Mouse (Mus musculus) heart, adult 8-10 months (tissue): ENCODE measurements at regions not wholly inside any gene's neighbourhood (a gene's known extent, or its start where the extent isn't known, plus 50 kb on each side); places are given as distances from the start of the nearest gene placed in this dataset.
"Not testable (repeated sequence)": the region's sequence is repeated elsewhere in the genome, so short reads cannot be mapped to it uniquely, and the experiment has no call there.

Experiments
- DNase-seq: peaks from one replicate; pipeline ENCODE4 v3.0.0; 2022; ENCODE audit warnings: low spot score

DNA sequence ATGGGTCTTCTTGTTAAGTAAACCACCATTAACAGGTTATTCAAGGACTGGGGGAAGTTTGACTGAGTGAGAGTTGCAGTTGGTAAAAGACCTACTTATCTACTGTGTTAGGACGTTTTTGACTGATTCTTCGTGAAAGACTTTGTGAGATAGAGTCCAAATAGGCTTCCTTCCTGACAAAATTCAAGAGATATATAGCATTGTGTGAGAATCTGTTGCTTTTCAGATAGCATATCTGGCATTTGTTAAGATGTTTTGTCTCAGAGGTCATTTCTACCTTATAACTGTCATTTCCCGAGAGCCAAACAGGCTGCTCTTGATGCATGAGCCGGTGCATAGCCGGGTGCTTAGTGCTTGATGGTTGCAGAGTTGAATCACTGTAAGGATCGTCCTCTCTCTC, 214.8 kb downstream of the Pten start:
- DNase-seq = no peak

DNA sequence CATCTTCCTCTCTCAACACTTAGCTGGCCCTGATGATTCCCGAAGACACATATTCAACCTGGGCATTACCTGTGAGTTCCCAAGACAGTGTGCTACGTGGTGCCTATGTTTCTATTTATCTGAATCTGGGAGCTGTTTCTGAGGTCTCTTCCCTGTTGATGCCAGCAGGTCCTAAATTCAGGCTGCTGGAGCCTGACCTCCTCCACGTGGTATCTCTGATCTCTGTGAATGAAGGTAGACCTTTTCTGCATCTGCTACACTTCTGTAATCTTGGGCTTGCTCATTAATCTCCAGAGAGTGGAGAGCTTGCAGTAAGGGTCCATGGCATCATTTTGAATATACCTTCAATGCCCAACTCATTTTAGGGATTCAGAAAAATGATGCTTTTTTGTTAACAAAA, 215.8 kb downstream of the Pten start:
- DNase-seq = no peak

DNA sequence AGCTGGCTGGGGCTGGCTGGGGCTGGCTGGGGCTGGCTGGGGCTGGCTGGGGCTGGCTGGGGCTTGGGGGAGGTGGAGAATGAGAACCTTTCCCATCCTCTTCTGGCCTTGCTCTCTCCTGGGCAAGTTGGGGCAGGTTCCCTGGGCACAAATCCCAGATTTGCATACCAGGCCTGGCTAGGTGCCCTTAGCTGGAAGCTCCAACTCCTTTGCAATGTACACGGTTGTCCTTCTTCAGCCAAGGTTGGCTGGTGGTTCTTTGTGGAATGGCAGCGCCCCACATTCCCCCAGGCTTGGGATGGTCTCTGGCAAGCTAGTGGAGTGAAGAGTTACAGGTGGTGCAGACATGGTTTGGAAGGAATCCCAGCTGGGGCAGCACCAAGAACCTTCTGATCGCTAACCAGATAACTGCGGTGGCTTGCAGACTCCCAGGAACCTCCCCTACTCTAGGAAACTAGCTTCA, 217.5 kb downstream of the Pten start:
- DNase-seq = peak; percentile 60

DNA sequence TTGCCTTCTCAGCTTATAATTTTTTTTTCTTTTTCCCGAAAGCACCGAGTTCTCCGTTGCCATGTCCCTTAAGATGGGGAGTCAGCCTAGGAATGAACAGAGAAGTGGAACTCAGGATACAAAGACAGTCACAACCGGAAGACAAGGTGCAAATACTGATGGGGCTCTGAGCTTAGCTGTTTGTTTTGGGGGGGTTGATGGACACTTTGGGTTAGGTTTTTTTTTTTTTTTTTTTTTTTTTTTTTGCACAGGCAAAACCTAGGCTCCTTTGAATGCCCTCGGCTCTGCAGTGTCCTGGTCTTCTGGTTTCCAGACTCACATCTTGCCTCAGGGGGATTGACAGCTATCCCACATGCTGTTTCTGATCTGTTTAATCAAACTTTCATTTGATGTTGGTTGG, 218.0 kb downstream of the Pten start:
- no peak for DNase-seq

DNA sequence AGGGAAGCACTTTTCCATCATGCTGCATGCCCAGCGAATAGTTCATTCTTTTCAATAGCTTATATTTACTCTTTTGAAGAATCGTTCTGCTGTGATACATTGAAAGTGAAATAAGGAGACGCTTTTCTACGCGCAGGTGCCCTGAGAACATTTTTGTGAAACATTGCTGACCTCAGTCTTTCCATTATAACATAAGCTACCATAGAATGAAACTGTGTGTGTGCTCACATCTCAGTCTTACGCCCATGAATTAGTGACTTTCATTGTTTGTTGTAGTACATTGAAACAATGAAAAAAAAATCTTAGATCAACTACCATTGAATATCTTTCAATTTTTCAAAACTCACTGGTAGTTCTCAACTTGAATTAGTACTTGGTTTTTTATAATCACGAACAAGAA, 219.2 kb downstream of the Pten start:
- no peak for DNase-seq

DNA sequence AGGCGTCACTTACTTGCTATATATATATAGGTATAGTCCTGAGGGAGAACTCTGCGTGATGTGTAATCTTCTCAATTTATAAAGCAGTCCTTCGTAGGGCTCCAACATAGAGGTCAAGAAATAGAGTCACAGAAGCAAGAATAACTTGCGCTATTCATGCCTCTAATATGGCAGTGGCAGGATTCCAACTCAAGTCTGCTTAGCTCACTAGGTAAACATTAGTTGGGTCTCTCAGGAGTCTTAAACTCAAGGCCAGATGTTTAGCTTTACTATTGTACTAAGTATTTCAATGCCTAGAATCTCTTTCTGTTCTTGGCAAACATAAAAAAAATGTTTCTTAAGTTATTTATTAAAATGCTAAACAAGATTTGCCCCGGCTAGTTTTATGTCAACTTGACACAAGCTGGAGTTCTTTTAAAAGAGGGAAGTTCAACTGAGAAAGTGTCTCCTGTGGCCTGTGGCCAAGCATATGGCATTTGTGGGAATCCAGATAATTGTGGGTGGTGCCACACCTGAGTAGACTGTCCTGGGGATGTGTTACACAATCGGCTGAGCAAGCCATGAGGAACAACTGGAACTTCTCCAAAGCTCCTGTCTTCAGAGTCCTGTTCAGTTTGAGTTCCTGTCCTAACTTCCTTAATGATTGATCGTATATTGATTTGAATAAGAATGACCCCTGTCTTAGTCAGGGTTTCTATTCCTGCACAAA, 220.9 kb downstream of the Pten start:
- DNase-seq = no peak

DNA sequence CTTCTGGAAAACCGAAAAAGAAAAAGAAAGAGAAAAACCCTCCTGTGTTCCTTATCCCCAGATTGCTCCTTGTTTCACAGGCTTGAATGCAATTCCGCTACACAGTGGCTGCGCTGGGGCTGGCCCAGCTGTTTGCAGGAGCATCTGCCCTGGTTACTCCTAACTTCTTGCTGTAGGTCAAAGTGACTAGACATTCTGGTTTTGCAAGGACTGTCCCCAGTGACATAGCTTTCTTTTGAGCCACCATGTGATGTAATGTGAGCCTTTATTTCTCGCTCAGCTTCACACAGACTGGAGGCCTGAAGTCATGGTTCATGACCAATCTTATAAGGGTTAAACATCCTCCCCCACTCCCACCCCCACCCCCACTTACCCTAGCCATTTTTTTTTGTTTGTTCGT, 222.8 kb downstream of the Pten start:
- DNase-seq = no peak

DNA sequence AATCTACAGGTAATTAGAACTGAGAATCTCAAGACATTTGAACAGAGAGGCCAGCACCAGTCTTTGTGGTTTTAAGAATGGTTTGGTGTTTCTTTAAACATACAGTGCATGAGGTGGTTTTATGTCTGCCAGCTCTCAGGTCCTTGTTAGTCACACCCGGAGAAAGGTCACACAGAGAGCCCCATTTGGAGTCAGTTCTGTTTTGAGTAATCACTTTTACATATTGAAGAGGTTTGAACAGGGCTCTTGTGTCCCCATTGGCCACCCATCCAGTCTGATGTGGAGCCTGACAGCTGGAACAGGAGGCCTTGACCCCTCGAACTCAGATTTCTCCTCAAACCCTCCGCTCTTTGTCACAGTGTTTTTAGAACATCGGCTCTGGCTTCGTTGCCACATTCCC, 231.4 kb downstream of the Pten start:
- DNase-seq = no peak

DNA sequence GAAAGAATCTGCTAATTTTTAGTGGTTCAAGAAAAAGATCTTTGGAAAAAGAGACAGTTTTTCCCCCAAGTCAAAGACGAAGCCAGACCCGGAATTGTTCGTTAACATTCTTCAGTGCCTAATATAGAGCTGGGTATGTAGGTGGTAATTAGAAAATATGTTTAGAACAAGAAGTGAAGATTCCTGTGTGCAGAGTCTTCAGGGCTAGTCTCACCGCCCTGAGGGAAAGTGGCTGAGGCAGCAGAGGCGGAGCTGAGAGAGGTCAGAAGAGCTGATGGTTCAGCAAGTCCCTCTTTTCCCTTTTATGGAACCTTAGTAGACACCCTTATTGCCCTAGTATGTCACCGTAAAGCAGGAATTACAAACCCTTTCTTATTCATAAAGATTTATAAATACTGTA, 232.0 kb downstream of the Pten start:
- no peak for DNase-seq

DNA sequence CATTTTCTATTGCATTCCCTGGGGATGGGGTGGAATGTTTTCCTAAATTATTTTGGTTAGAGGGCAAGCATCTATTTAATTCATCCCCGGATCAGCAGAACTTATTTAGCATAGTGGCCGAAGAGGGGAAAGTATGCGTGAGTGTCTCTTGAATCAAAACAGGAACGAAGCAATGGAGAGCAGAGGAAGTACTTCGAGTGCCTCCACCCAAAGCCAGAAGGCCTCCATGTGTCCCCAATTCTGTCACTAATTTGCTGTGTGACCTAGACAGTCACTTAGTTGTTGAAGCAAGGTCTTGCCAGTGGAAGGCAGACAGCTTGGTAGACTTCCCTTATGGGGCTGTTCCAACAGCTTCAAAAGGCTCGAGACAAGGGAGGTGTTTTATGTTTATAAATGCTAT, 233.3 kb downstream of the Pten start:
- peak; percentile 19 for DNase-seq

DNA sequence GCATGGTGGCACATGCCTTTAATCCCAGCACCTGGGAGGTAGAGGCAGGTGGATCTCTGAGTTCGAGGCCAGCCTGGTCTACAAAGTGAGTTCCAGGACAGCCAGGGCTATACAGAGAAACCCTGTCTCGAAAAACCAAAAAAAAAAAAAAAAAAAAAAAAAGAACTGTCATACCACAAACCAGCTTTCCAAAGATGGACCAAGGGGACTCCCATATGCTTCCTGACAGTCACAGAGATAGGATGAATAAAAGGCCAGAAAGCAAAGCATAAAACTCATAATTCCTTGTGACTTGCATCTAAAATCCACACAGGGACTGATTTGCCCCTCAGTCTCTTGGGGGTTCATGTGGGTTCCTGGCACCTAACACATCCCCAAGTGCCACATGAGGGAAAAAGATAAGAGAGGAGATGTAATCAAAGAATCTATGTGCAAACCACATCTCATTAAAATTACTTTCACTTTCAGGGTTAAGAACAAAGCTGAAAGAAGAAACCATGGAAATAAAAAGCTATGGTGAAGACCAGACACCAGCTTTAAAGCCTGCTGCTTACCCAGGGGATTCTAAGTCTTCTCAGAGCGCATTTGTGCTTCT, 241.4 kb downstream of the Pten start:
- no peak for DNase-seq

DNA sequence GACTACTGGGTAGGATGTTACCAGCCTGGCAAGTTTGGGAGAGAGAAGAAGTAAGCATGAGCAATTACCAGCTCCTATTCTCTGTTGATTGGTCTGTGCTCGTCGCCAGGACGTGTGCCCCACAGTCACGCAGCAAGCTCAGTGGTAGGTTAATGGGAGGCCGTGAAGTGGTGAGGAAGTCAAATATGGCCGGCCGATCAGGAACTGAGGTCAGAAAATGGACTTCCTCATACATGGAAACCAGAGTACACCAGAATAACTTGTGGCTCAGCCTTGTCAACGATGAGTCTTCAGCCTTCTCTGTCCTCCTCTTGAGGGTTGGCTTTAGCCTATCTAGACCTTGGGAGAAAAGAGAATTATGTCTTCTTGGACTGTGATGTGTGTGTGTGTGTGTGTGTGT, 250.3 kb downstream of the Pten start:
- no peak for DNase-seq

DNA sequence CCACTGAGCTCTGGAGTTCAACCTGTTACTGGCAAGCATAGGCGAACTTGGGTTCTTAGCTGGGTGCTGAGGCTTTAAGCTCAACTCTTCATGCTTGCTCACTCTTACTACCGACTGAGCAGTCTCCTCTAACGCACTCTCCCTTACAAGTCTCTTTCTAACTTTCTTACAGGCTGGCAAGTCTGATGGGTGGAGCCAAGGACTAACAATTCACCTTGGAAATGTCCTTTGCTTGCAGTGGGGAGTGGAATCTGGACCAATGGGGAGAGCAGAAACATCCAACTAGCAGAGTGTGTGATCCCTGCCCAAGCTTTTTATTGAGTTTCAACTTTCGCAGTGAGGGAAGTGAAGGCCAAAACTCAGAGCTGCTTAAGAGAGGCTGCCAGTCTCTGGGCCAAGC, 250.8 kb downstream of the Pten start:
- DNase-seq = no peak

DNA sequence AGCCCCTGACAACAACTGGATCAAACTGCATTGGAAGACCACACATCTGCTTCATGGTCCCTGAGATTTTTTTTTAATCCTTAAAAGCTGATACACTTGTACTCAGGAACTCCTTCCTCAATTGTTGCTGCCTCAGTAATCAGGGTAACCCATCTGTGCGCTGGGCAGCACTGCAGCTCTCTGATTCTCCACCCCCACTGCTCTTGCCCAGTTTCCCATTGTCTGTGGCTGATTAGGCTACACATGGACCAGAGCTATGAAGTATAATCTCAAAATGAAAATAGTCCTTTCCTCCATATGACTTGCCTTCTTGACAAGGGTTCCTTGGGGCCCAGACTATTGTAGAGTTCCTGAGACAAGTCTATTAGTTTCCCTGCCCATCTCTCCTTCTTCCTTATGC, 251.5 kb downstream of the Pten start:
- no peak for DNase-seq

DNA sequence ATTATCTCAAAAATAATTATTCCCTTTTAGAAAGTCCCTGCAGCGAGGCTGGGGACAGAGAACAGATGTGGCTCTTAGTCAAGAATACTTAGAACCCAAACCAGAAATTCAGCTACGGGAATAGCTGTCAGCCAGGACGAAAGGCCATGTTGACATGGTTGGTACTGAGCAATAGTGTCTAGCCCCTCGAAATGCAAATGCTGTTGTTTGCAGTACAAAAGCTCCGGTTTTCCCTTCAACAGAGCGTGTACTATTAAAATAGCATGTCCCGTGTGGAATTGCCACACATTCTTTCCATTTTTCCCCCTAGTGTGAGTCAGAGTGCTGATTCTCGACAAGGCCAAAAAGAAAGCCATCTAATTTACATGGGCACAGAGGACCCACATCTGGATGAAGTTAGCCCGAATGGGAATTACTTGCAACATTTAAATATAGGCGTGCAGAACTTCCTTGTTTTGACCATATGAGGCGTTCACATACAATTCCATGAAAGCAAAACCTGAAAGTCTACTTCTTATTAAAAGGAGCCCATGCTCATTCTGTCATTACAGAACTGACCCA, 253.7 kb downstream of the Pten start:
- no peak for DNase-seq

DNA sequence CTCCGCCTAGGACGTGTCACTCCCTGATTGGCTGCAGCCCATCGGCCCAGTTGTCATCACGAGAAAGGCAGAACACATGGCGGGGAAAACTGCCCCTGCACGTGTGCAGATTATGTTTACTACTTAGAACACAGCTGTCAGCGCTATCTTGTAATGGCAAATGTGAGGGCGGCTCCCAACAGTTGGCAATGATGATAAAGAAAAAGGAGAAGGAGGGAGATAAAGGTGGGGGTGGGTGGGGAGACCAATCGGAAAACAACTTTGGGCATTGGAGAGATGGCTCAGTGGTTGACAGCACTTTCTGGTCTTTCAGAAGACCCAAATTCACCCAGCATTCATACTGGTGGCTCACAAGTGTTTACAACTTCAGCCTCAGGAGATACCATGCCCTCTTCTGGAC, 257.6 kb downstream of the Pten start:
- DNase-seq = not testable (repeated sequence)

DNA sequence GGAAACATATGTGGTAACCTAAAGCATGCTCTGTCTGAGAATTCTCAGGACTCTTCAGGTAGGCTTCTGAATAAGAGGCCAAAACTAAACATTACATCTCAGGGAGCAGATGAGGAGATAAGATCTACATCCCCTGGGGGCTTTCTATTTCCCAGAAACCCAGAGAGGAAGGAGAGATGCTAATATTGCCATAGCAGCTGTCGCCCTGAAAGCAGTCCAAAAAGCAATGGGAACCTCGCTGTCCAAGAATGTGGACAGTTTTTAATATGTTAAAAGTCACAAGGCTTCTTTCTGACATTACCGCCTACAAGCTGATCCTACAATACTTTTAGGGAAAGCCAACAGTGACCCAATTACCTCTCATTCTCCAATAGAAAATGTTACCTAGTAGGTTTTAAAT, 263.9 kb downstream of the Pten start:
- peak; percentile 9 for DNase-seq

DNA sequence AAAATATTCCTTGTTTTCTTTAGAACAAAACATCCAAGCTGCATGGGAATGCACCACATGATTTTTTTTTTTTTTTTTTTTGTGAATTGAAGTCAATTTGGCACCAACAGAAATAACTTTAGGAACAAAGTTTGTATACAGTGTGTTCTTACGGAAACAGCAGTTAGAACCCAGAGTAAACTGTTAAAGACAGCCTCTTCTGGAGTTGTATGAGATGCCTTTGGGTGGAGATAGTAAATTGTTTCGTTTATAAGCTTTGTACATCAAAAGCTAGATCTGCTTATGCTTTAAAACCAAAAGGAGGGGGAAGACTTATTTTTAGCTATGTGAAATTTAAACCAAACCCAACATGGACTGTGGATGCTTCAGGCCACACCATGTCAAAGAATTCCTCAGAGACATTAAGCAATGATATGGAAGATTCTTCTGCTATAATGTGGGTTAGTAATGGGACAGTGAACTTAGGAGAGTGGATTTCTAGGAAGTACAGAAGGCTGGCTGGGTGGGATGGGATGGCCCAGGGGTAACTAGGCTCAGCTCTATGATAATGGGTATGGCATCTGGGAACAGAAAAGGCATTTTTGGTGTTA, 265.6 kb downstream of the Pten start:
- DNase-seq = no peak

DNA sequence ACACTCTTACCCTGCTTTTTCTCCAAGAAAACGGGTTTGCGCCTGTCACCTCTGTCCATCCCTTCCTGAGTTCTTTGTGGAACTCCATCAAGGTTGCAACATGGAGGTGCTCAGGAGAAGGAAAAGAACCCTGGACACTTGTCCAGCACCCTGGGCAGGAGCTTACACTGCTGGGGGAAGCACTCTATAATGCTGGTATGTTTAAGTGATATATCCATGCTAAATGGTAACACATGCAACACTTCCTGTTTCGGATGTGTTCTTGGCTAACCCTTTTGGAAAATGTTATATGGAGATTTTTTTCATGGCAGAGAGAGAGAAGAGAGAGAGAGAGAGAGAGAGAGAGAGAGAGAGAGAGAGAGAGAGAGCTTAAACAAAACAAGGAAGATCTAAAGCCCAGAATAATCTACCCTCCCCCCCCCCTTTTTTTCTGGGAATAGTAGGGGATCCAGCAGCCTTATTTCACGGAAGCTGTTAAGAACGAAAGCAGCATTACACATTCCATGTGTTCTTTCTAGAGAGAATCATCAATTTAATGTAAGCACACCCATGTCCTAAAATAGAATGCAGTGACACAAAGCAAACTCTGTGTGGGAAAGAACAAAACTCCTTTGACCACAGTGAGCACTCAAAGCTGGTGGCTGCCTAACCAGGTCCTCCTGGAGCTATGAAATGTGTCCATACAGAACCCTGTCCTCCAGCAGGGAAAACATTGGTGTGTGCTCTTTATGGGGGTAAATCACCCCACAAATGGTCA, 272.6 kb downstream of the Pten start:
- no peak for DNase-seq

DNA sequence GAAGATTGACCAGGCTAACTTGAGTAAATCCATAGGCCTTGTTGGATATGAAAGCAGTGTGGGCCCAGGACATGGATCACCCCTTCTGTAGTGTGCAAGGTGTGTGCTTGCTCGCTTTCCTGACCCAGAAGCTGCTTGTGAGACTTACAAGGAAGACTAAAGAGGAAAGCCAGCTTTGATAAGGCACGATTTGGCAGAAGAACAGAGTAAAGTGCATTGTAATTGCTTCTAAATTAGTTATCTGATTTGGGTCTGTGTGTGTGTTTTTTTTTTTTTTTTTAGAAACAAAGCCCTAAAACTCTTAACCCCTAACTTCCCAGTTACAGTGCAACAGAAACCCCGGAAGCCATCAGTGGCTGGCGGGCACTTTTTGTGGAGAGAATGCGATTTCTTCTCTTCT, 283.2 kb downstream of the Pten start:
- DNase-seq = no peak

DNA sequence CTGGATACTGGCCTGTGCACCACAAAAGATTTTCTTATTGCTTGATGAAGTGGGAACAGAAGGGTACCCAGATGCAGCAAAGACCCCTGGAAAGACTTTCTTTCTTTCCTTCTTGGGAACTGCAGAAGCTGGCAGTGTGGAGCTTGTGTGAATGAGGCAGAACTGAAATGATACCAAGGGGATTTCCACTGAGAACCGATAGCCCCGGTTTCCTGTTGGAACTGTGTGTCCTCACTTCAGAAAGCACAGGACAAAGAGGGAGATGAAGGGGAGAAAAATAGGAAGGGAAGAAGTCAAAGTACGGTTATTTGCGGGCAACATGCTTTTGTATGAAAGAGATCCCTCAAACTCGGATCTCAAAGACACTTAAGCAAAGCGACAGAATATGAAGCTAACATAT, 283.7 kb downstream of the Pten start:
- DNase-seq = no peak

DNA sequence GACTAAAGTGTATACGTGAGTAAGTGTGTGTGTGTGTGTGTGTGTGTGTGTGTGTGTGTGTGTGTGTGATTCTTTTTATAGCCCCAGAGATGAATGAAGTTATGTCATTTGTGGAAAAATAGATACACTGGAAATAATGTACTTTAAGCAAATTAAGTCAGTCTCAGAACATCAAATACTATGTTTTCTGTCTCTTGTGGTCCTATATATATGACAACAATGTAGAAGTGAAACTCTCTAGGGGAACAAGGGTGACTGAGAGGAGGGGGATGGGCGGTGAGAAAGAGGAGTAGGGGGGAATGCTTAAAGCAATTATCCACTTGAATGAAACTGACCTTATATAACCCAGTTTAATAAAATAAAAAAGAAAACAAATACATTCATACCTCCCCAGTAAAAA, 285.5 kb downstream of the Pten start:
- DNase-seq = no peak
